Mouse (Mus musculus) myocyte (in vitro differentiated cells): Measurements from ENCODE around the gene E2f4.

Experiments used
- E2F4 ChIP-seq: IDR thresholded peaks from one replicate; pipeline ENCODE4 v1.6.1; 2011; ENCODE audit warnings: mild to moderate bottlenecking, control low read depth, moderate library complexity; ENCODE audit not compliant: insufficient read depth
- MAX ChIP-seq: IDR thresholded peaks from one replicate; pipeline ENCODE4 v1.6.1; 2011; ENCODE audit warnings: low read depth, mild to moderate bottlenecking, control low read depth
- MYOD1 ChIP-seq, 3 experiments: IDR thresholded peaks; one replicate each; pipeline ENCODE4 v1.6.1; 2011; ENCODE audit warnings: control low read depth in 2 of 3, low read depth in 2 of 3, mild to moderate bottlenecking in 2 of 3, moderate library complexity in 1 of 3; ENCODE audit not compliant: insufficient read length in 2 of 3, control insufficient read depth in 1 of 3
- MYOG ChIP-seq, 3 experiments: IDR thresholded peaks; one replicate each; pipeline ENCODE4 v1.6.1; 2011; ENCODE audit warnings: control low read depth in 2 of 3, low read depth in 2 of 3, mild to moderate bottlenecking in 2 of 3; ENCODE audit not compliant: insufficient read length in 2 of 3, control insufficient read depth in 1 of 3, insufficient read depth in 1 of 3
- POLR2A ChIP-seq: IDR thresholded peaks from one replicate; pipeline ENCODE4 v1.6.1; 2011; ENCODE audit warnings: low read depth, mild to moderate bottlenecking, control low read depth, moderate library complexity; ENCODE audit not compliant: insufficient read length
- POLR2AphosphoS2 ChIP-seq: IDR thresholded peaks from one replicate; pipeline ENCODE4 v1.6.1; 2011; ENCODE audit warnings: low read depth, control low read depth; ENCODE audit not compliant: insufficient read length
- REST ChIP-seq: IDR thresholded peaks from one replicate; pipeline ENCODE4 v1.6.1; 2011; ENCODE audit warnings: mild to moderate bottlenecking, control low read depth, moderate library complexity; ENCODE audit not compliant: insufficient read depth, insufficient read length
- SRF ChIP-seq: IDR thresholded peaks from one replicate; pipeline ENCODE4 v1.6.1; 2011; ENCODE audit warnings: low read depth; ENCODE audit not compliant: control insufficient read depth, insufficient read length
- TCF12 ChIP-seq: IDR thresholded peaks from one replicate; pipeline ENCODE4 v1.6.1; 2011; ENCODE audit warnings: mild to moderate bottlenecking, control low read depth; ENCODE audit not compliant: poor library complexity, insufficient read depth, severe bottlenecking

DNA sequence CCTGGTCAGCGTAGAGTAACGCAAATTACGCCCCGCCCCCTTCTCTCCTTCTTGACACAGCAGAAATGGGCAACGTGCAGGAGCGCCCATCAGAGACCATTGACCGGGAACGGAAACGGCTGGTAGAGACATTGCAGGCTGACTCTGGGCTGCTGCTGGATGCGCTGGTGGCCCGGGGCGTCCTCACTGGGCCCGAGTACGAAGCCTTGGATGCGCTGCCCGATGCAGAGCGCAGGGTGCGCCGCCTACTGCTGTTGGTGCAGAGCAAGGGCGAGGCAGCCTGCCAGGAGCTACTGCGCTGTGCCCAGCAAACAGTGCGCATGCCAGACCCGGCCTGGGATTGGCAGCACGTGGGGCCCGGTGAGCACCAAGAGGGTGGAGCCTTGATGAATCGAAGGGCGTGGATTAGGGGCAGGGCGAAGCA lies 18.5 kb upstream of the E2f4 start:
- no peak for TF ChIP-seq MYOG (IDR thresholded peaks at IDR 0.05; ENCODE audit: control insufficient read depth in 1 of 3, insufficient read depth in 1 of 3, insufficient read length in 2 of 3, low read depth in 2 of 3)
- TF ChIP-seq POLR2A, result no peak
- TF ChIP-seq SRF, result no peak
- no peak for TF ChIP-seq E2F4
- TF ChIP-seq POLR2AphosphoS2, result no peak
- no peak for TF ChIP-seq REST
- TF ChIP-seq MAX, result no peak
- TF ChIP-seq TCF12, result no peak
- TF ChIP-seq MYOD1 (IDR thresholded peaks at IDR 0.05; ENCODE audit: control insufficient read depth in 1 of 3, insufficient read length in 2 of 3, low read depth in 2 of 3), result no peak
